In genomic region chr17:35556812-35557211, GRCm38 (mm10) we compare ENCODE assay signal across 8 mouse cellular contexts. TPM values are rescaled to one million over a fixed set of nuclear protein-coding genes. Genes with fewer than 3 reads are reported as not detected.
DNase-seq lines count a peak whose midpoint lies in the region; ATAC-seq and TF ChIP-seq lines count a peak whose summit lies in the region.

No protein-coding gene starts in this region.

- H3K36me3 ChIP-seq in midbrain, embryonic 14.5 days (ENCODE audit: control insufficient read depth, insufficient read depth, low read length) = no peaks in the 10 kb centered on the region
- H3K36me3 ChIP-seq in midbrain, embryonic 15.5 days (replicated peaks) = no peaks in the 10 kb centered on the region
- H3K36me3 ChIP-seq in kidney, postnatal 0 days (ENCODE audit: insufficient read depth, low read length) = no peaks in the 10 kb centered on the region
- H3K36me3 ChIP-seq in heart, embryonic 11.5 days (ENCODE audit: control insufficient read depth, insufficient read depth, low read length) = no peaks in the 10 kb centered on the region

- TF ChIP-seq POLR2A in cerebellum, adult 2 months (IDR thresholded peaks at IDR 0.05; ENCODE audit: borderline replicate concordance, insufficient read depth, low read length) = no peak
- no peak for TF ChIP-seq POLR2A in bone marrow, adult 2 months (IDR thresholded peaks at IDR 0.05; ENCODE audit: borderline replicate concordance, control insufficient read depth, low read depth, low read length)

- TF ChIP-seq CTCF in cerebellum, adult 2 months (IDR thresholded peaks at IDR 0.05; ENCODE audit: borderline replicate concordance, insufficient read depth, low read depth, low read length) = peak; percentile 68
- peak; percentile 67 for TF ChIP-seq CTCF in bone marrow, adult 2 months (IDR thresholded peaks at IDR 0.05; ENCODE audit: control insufficient read depth, insufficient read depth, low read length)
- TF ChIP-seq CTCF in kidney, postnatal 0 days (IDR thresholded peaks at IDR 0.05; ENCODE audit: low read depth) = peak; percentile 87

- H3K9ac ChIP-seq in midbrain, embryonic 14.5 days (replicated peaks; ENCODE audit: low read length) = no peak overlapping the region
- no peak overlapping the region for H3K9ac ChIP-seq in midbrain, embryonic 15.5 days
- H3K9ac ChIP-seq in kidney, postnatal 0 days (ENCODE audit: low read depth, low read length) = no peak overlapping the region
- no peak overlapping the region for H3K9ac ChIP-seq in heart, embryonic 11.5 days (ENCODE audit: low read depth, low read length)

- no peak overlapping the region for H3K27ac ChIP-seq in cerebellum, adult 2 months (ENCODE audit: insufficient read depth, low read length)
- H3K27ac ChIP-seq in midbrain, embryonic 14.5 days (replicated peaks; ENCODE audit: low read depth, low read length) = no peak overlapping the region
- no peak overlapping the region for H3K27ac ChIP-seq in midbrain, embryonic 15.5 days
- H3K27ac ChIP-seq in bone marrow, adult 2 months (ENCODE audit: control insufficient read depth, insufficient read depth, low read depth, low read length, poor library complexity) = no peak overlapping the region
- H3K27ac ChIP-seq in kidney, postnatal 0 days = no peak overlapping the region
- H3K27ac ChIP-seq in heart, embryonic 11.5 days (ENCODE audit: low read depth, low read length) = no peak overlapping the region

- no peak overlapping the region for H3K4me3 ChIP-seq in cerebellum, adult 2 months (replicated peaks; ENCODE audit: insufficient read depth, low read depth, low read length)
- no peak overlapping the region for H3K4me3 ChIP-seq in midbrain, embryonic 14.5 days (replicated peaks; ENCODE audit: low read depth, low read length)
- no peak overlapping the region for H3K4me3 ChIP-seq in midbrain, embryonic 15.5 days
- H3K4me3 ChIP-seq in bone marrow, adult 2 months (replicated peaks; ENCODE audit: control insufficient read depth, low read depth, low read length) = no peak overlapping the region
- H3K4me3 ChIP-seq in kidney, postnatal 0 days (replicated peaks; ENCODE audit: low read depth, low read length) = no peak overlapping the region
- no peak overlapping the region for H3K4me3 ChIP-seq in heart, embryonic 11.5 days (ENCODE audit: low read depth, low read length)

- H3K4me2 ChIP-seq in midbrain, embryonic 14.5 days (ENCODE audit: low read length) = no peak overlapping the region
- no peak overlapping the region for H3K4me2 ChIP-seq in midbrain, embryonic 15.5 days
- no peak overlapping the region for H3K4me2 ChIP-seq in kidney, postnatal 0 days (ENCODE audit: low read length)
- H3K4me2 ChIP-seq in heart, embryonic 11.5 days = no peak overlapping the region

- 20% methylated on average over 5 of the region's 5 CpGs for WGBS in cerebellum, adult 2 months
- 24% methylated on average over 5 of the region's 5 CpGs for WGBS in midbrain, embryonic 14.5 days
- WGBS in midbrain, embryonic 15.5 days = 31% methylated on average over 5 of the region's 5 CpGs
- WGBS in bone marrow, adult 2 months = 21% methylated on average over 5 of the region's 5 CpGs
- 30% methylated on average over 5 of the region's 5 CpGs for WGBS in kidney, postnatal 0 days
- WGBS in heart, embryonic 11.5 days (ENCODE audit: insufficient replicate concordance) = 34% methylated on average over 5 of the region's 5 CpGs

- no peaks in the 10 kb centered on the region for H3K4me1 ChIP-seq in cerebellum, adult 2 months (ENCODE audit: control insufficient read depth, insufficient read depth, low read length)
- no peaks in the 10 kb centered on the region for H3K4me1 ChIP-seq in midbrain, embryonic 14.5 days (ENCODE audit: control insufficient read depth, insufficient read depth, low read length)
- no peaks in the 10 kb centered on the region for H3K4me1 ChIP-seq in midbrain, embryonic 15.5 days
- H3K4me1 ChIP-seq in bone marrow, adult 2 months (ENCODE audit: control insufficient read depth, insufficient read depth, low read length) = no peaks in the 10 kb centered on the region
- H3K4me1 ChIP-seq in kidney, postnatal 0 days (replicated peaks; ENCODE audit: insufficient read depth, low read length) = no peaks in the 10 kb centered on the region
- H3K4me1 ChIP-seq in heart, embryonic 11.5 days (ENCODE audit: control insufficient read depth, insufficient read depth, low read length) = no peaks in the 10 kb centered on the region

- no peak for ATAC-seq in midbrain, embryonic 14.5 days (ENCODE audit: low FRiP score, low TSS enrichment)
- no peak for ATAC-seq in midbrain, embryonic 15.5 days (replicated peaks)
- ATAC-seq in kidney, postnatal 0 days (replicated peaks; ENCODE audit: low FRiP score, low read depth) = no peak; the same call in 1 of the 2 replicates
- ATAC-seq in heart, embryonic 11.5 days (replicated peaks; ENCODE audit: insufficient number of reproducible peaks, low FRiP score, low TSS enrichment) = no peak

- H3K9me3 ChIP-seq in midbrain, embryonic 14.5 days (ENCODE audit: control insufficient read depth, low read length) = no peaks in the 10 kb centered on the region
- H3K9me3 ChIP-seq in midbrain, embryonic 15.5 days = no peaks in the 10 kb centered on the region
- no peaks in the 10 kb centered on the region for H3K9me3 ChIP-seq in kidney, postnatal 0 days (replicated peaks; ENCODE audit: low read length)
- no peaks in the 10 kb centered on the region for H3K9me3 ChIP-seq in heart, embryonic 11.5 days (replicated peaks; ENCODE audit: control insufficient read depth, low read length)

- peak in 1 of 2 experiments; percentile 29 for DNase-seq in cerebellum, adult 2 months
- DNase-seq in cerebellum, adult 9-10 months = no peak
- peak; percentile 64 for DNase-seq in midbrain, embryonic 14.5 days
- peak; percentile 83 for DNase-seq in kidney, postnatal 0 days (ENCODE audit: low spot score)
- peak; percentile 57 for DNase-seq in mesoderm, embryonic 11.5 days (ENCODE audit: low read depth, low spot score)

- H3K27me3 ChIP-seq in cerebellum, adult 2 months (ENCODE audit: control insufficient read depth, insufficient read depth, low read length) = no peaks in the 10 kb centered on the region
- no peaks in the 10 kb centered on the region for H3K27me3 ChIP-seq in midbrain, embryonic 14.5 days (ENCODE audit: control insufficient read depth, insufficient read depth, low read length)
- no peaks in the 10 kb centered on the region; the same call in 1 of the 2 replicates for H3K27me3 ChIP-seq in midbrain, embryonic 15.5 days (replicated peaks)
- no peaks in the 10 kb centered on the region for H3K27me3 ChIP-seq in kidney, postnatal 0 days (ENCODE audit: insufficient read depth, low read length)
- H3K27me3 ChIP-seq in heart, embryonic 11.5 days (ENCODE audit: control insufficient read depth, insufficient read depth, low read length) = no peaks in the 10 kb centered on the region

RNA-seq across cellular contexts. Expression of gene Cdsn, which starts 4.9 kb away (rescaled TPM):
- polyA plus RNA-seq in cerebellum, adult 2 months (2012; rRNA removed) = 0.05 and 0.16 TPM in 2 replicates
- polyA plus RNA-seq in midbrain, embryonic 14.5 days (2014; fragmentation: Nextera tagmentation; extraction: Ambion mirVana) = 0.11 TPM in 1 of 2 replicates, not detected in the other
- polyA plus RNA-seq in midbrain, embryonic 15.5 days (2015; fragmentation: Nextera tagmentation; extraction: Ambion mirVana) = 0.06 TPM in 2 replicates
- not detected in 2 replicates for polyA plus RNA-seq in bone marrow, adult 2 months (2011; ENCODE audit: insufficient read depth, insufficient read length, low replicate concordance, missing spikeins)
- polyA plus RNA-seq in kidney, postnatal 0 days (2015; fragmentation: Nextera tagmentation; extraction: Ambion mirVana) = 0.13 and 0.18 TPM in 2 replicates
- 0.40 and 0.83 TPM in 2 replicates for polyA plus RNA-seq in heart, embryonic 11.5 days (2014; fragmentation: Nextera tagmentation; extraction: Ambion mirVana)

RNA-seq across cellular contexts. Expression of gene 2300002M23Rik, which starts 10.4 kb away (rescaled TPM):
- polyA plus RNA-seq in cerebellum, adult 2 months (2012; rRNA removed) = not detected in 2 replicates
- polyA plus RNA-seq in midbrain, embryonic 14.5 days (2014; fragmentation: Nextera tagmentation; extraction: Ambion mirVana) = not detected in 2 replicates
- not detected in 2 replicates for polyA plus RNA-seq in midbrain, embryonic 15.5 days (2015; fragmentation: Nextera tagmentation; extraction: Ambion mirVana)
- polyA plus RNA-seq in bone marrow, adult 2 months (2011; ENCODE audit: insufficient read depth, insufficient read length, low replicate concordance, missing spikeins) = not detected in 2 replicates
- polyA plus RNA-seq in kidney, postnatal 0 days (2015; fragmentation: Nextera tagmentation; extraction: Ambion mirVana) = not detected in 2 replicates
- not detected in 2 replicates for polyA plus RNA-seq in heart, embryonic 11.5 days (2014; fragmentation: Nextera tagmentation; extraction: Ambion mirVana)

RNA-seq across cellular contexts. Expression of gene Psors1c2, which starts 23.8 kb away (rescaled TPM):
- polyA plus RNA-seq in cerebellum, adult 2 months (2012; rRNA removed) = not detected in 2 replicates
- polyA plus RNA-seq in midbrain, embryonic 14.5 days (2014; fragmentation: Nextera tagmentation; extraction: Ambion mirVana) = 0.54 and 0.61 TPM in 2 replicates
- polyA plus RNA-seq in midbrain, embryonic 15.5 days (2015; fragmentation: Nextera tagmentation; extraction: Ambion mirVana) = 0.56 and 0.96 TPM in 2 replicates
- not detected in 2 replicates for polyA plus RNA-seq in bone marrow, adult 2 months (2011; ENCODE audit: insufficient read depth, insufficient read length, low replicate concordance, missing spikeins)
- 0.14 and 0.17 TPM in 2 replicates for polyA plus RNA-seq in kidney, postnatal 0 days (2015; fragmentation: Nextera tagmentation; extraction: Ambion mirVana)
- polyA plus RNA-seq in heart, embryonic 11.5 days (2014; fragmentation: Nextera tagmentation; extraction: Ambion mirVana) = 0.37 TPM in 1 of 2 replicates, not detected in the other

RNA-seq across cellular contexts. Expression of gene Cchcr1, which starts 39.9 kb away (rescaled TPM):
- 6.5 and 9.6 TPM in 2 replicates for polyA plus RNA-seq in cerebellum, adult 2 months (2012; rRNA removed)
- 1.6 and 3.4 TPM in 2 replicates for polyA plus RNA-seq in midbrain, embryonic 14.5 days (2014; fragmentation: Nextera tagmentation; extraction: Ambion mirVana)
- polyA plus RNA-seq in midbrain, embryonic 15.5 days (2015; fragmentation: Nextera tagmentation; extraction: Ambion mirVana) = 3.5 and 3.7 TPM in 2 replicates
- 15.7 and 31.8 TPM in 2 replicates for polyA plus RNA-seq in bone marrow, adult 2 months (2011; ENCODE audit: insufficient read depth, insufficient read length, low replicate concordance, missing spikeins)
- polyA plus RNA-seq in kidney, postnatal 0 days (2015; fragmentation: Nextera tagmentation; extraction: Ambion mirVana) = 8.2 and 9.1 TPM in 2 replicates
- 10.4 and 12.8 TPM in 2 replicates for polyA plus RNA-seq in heart, embryonic 11.5 days (2014; fragmentation: Nextera tagmentation; extraction: Ambion mirVana)

RNA-seq across cellular contexts. Expression of gene Tcf19, which starts 40.2 kb away (rescaled TPM):
- 5.7 and 6.7 TPM in 2 replicates for polyA plus RNA-seq in cerebellum, adult 2 months (2012; rRNA removed)
- polyA plus RNA-seq in midbrain, embryonic 14.5 days (2014; fragmentation: Nextera tagmentation; extraction: Ambion mirVana) = 8.9 and 15.5 TPM in 2 replicates
- 10.8 and 13.1 TPM in 2 replicates for polyA plus RNA-seq in midbrain, embryonic 15.5 days (2015; fragmentation: Nextera tagmentation; extraction: Ambion mirVana)
- 28.7 and 41.7 TPM in 2 replicates for polyA plus RNA-seq in bone marrow, adult 2 months (2011; ENCODE audit: insufficient read depth, insufficient read length, low replicate concordance, missing spikeins)
- 35.5 and 44.5 TPM in 2 replicates for polyA plus RNA-seq in kidney, postnatal 0 days (2015; fragmentation: Nextera tagmentation; extraction: Ambion mirVana)
- 47.6 and 51.1 TPM in 2 replicates for polyA plus RNA-seq in heart, embryonic 11.5 days (2014; fragmentation: Nextera tagmentation; extraction: Ambion mirVana)
